Mouse (Mus musculus): Measurements from ENCODE around the gene Gstp1.
"Not testable (repeated sequence)": the region's sequence is repeated elsewhere in the genome, so short reads cannot be mapped to it uniquely, and the experiment has no call there.

The Gstp1 gene

DNA sequence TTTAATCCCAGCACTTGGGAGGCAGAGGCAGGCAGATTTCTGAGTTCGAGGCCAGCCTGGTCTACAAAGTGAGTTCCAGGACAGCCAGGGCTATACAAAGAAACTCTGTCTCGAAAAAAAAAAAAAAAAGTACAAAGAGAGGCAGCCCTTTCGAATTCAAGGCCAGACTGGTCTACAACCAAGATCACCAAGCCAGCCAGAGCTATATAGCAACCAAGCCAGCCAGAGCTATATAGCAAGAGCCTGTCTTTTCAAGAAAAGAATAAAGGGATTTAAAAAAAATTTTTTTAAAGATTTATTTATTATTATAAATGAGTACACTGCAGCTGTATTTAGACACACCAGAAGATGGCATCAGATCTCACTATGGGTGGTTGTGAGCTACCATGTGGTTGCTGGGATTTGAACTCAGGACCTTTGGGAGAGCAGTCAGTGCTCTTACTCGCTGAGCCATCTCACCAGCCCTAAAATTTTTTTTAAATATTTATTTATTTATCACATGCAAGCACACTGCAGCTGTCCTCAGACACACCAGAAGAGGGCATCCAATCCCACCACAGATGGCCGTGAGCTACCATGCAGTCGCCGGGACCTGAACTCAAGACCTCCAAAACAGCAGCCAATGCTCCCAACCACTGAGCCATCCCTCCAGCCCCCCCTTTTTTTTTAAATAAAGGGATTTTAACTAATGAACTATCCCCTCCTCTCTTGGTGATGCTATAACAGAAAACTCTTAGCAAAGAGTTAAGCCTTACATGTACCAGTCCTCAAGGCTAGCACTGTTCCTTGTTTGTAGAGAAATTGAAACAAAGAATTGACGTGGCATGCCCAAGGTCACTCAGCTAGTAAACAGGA lies 22.5 kb upstream of the Gstp1 start:
- DNase-seq (ENCODE audit: low read depth, low spot score) = not testable (repeated sequence)

DNA sequence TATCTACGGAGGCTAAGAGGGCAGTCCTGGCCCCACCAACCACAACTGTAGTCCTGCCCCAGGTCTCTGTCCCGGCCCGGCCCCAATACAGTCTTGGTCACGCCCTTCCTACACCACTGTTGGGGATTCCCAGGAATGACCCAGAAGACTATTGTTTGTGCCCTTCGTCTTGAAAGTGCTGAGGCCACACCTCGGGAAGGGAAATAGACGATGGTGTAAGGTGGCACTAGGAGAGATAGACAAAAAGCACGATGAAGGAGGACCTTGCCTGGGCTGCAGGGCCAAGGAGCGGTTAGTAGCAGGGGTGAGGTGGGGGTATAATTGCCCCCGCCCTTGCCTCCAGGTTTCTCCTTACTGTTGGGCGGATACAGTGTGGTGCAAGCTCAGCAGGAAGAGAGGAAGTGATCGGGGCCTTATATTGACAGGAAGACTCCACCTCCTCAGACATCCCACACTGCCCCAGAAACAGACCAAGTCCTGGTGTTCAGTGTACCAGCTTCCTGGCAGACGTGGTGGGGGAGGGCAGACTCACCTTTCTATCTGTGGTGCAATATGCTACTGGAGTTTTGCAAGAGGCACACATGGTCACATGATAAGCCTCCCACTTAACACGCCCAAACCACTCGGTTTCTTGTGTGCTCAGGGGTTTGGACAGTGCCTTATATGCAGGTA lies 21.4 kb upstream of the Gstp1 start, which contains the start of gene Gstp3:
Gene Gstp3, minus strand, starts transcription at position 501 of the 672 bp plus-strand sequence.
- DNase-seq (ENCODE audit: low read depth, low spot score) = no peak

DNA sequence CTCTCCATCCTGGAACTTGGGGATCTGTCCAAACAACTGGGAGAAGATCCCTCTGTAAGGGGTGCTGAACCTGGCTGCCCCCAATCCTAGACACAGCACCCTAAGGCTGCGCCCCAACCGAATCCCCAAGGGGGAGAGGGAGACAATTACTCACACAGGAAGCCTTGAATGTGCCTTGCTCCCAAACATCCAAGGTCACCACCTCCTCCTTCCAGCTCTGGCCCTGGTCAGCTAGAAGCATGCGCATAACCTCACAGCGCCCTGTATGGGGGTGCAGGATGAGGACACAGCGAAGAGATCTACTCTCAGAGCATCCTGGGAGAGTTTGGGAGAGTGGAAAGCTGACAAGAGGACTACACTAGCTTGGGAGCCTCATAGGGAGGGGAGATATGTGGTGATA lies 20.8 kb upstream of the Gstp1 start:
- no peak for DNase-seq (ENCODE audit: low read depth, low spot score)

GRCm38 (mm10) chr19:4057962-4058361 lies 20.2 kb upstream of the Gstp1 start:
- no peak for DNase-seq (ENCODE audit: low read depth, low spot score)

DNA sequence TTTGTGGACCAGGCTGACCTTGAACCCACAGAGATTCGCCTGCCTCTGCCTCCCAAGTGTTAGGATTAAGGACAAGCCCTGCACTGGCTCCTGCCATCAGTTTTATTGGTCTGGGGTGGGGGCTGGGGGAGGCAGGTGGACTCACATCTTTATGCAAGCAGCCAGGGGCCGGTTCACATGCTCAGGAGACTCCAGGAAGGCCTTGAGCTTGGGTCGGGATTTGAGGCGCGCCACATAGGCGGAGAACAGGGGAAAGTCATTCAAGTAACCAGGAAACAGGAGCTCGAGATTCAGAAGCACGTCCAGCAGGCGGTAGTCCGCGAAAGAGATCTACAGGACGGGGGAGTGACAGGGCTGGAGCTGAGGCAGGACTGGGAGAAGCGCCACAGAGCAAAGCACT lies 19.6 kb upstream of the Gstp1 start:
- DNase-seq (ENCODE audit: low read depth, low spot score) = no peak

GRCm38 (mm10) chr19:4056727-4057126 lies 18.9 kb upstream of the Gstp1 start:
- no peak for DNase-seq (ENCODE audit: low read depth, low spot score)

DNA sequence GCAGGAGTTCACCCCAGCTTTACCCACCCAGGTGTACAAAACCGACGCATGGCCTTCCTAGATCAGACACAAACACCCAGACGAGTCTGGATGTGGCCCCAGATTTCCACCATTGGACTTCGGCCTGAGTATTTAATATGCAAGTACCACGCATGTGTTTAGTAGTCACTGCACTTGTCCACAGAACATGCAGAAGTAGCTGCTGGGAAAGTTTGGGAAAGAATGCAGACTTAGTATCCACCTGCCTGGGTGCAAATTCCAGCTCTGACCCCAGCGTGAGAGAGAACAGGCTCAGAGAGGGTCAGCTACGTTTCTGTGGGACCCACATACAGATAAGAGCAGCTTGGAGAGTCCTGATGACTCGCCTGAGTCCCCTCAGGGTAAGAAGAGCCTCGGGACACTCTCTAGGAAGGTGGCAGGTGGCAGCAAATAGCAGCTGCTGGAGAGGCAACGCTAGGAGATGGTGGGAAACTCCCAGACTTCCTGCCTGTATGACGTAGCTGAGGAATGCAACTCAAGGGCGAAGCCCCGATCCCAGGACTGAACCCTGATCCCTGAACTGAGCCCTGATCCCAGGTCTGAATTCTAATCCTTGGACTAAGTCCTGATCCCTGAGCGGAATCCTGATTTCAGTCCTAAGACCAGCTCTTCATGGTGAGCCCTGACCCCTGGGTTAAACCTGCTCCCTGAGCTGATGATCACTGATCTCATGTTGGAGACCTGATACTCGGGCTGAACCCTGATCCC lies 18.3 kb upstream of the Gstp1 start:
- DNase-seq (ENCODE audit: low read depth, low spot score) = no peak

- no peak for DNase-seq (ENCODE audit: low read depth, low spot score)
Observed at GRCm38 (mm10) chr19:4055216-4055946, 17.6 kb upstream of the Gstp1 start.

GRCm38 (mm10) chr19:4054613-4055012 lies 16.8 kb upstream of the Gstp1 start:
- no peak for DNase-seq (ENCODE audit: low read depth, low spot score)

GRCm38 (mm10) chr19:4052516-4053030 lies 14.8 kb upstream of the Gstp1 start:
- no peak for DNase-seq (ENCODE audit: low read depth, low spot score)

GRCm38 (mm10) chr19:4051741-4052515 lies 14.1 kb upstream of the Gstp1 start:
- DNase-seq (ENCODE audit: low read depth, low spot score) = peak; percentile 56

GRCm38 (mm10) chr19:4051016-4051415 lies 13.2 kb upstream of the Gstp1 start:
- no peak for DNase-seq (ENCODE audit: low read depth, low spot score)

DNA sequence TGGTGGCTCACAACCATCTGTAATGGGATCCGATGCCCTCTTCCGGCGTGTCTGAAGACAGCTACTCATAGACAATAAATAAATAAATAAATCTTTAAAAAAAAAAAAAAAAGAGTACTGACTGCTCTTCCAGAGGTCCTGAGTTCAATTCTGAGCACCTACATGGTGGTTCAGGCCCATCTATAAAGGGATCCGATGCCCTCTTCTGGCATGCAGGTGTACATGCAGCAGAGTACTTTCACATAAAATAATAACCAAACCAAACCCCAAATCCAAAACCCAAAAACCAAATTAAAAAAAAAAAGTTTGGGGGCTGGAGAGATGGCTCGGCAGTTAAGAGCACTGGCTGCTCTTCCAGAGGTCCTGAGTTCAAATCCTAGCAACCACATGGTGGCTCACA lies 11.3 kb upstream of the Gstp1 start:
- not testable (repeated sequence) for DNase-seq (ENCODE audit: low read depth, low spot score)

DNA sequence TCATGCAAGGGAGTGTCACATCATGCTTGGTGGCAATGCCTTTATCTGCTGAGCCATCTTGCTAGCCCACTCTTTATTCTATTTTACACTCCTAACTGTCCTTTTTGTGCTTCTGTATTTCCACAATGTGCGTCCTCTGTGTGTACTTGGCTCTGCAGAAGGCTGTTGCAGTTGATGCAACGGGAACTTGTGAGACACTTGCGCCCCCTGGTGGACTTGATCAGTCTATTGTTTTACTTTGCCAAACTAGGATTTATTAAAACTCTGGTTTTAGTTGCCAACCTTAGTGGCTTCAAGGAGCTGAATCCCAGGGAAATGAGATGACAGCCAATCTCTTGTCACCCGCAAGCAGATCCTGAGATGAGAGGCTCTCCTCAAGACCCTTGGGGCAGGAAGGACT lies 10.1 kb upstream of the Gstp1 start:
- DNase-seq (ENCODE audit: low read depth, low spot score) = peak; percentile 73

- no peak for DNase-seq (ENCODE audit: low read depth, low spot score)
Observed at GRCm38 (mm10) chr19:4046866-4047254, 9.1 kb upstream of the Gstp1 start.

- DNase-seq (ENCODE audit: low read depth, low spot score) = no peak
Observed at GRCm38 (mm10) chr19:4045966-4046865, 8.4 kb upstream of the Gstp1 start, which contains the start of gene Gstp2. TSS of gene Gstp2 (minus strand) at chr19:4046023.

DNA sequence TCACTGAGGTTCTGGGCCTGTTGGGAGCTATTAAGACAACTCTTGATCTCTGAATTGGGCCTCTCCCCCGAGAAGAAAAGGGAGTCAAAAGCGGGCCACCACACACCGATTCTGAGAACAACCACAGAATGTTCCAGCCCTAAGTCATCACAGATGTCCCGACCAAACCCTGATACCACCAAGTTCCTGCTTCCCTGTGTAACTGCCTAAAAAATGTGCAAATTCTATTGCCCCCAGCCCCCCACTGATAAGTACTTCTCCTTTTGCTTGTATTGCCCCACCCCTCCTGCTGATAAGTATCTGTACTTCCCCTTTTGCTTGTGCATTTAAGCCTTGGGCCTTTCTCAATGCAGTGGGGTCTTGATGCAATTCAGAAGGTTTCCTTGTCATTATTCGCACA lies 6.3 kb upstream of the Gstp1 start:
- DNase-seq (ENCODE audit: low read depth, low spot score) = not testable (repeated sequence)

GRCm38 (mm10) chr19:4042124-4042523 lies 4.3 kb upstream of the Gstp1 start:
- DNase-seq (ENCODE audit: low read depth, low spot score) = no peak

- not testable (repeated sequence) for DNase-seq (ENCODE audit: low read depth, low spot score)
Observed at GRCm38 (mm10) chr19:4041500-4041899, 3.7 kb upstream of the Gstp1 start.
